Mouse (Mus musculus): ENCODE measurements around the gene Dcst2. TPM values are rescaled to one million over a fixed set of nuclear protein-coding genes. Genes with fewer than 3 reads are reported as not detected.

The Dcst2 gene
- polyA plus RNA-seq, 1 experiment from 2014 or later = 0.14 TPM

GRCm38 (mm10) chr3:89337062-89337720, 24.6 kb upstream of the Dcst2 start:
- no peaks in the 10 kb centered on the region for H3K27me3 ChIP-seq (ENCODE audit: control insufficient read depth, insufficient read depth, low read length)
- ATAC-seq (ENCODE audit: low FRiP score, low TSS enrichment) = peak; percentile 24
- no peaks in the 10 kb centered on the region for H3K36me3 ChIP-seq (ENCODE audit: control insufficient read depth, insufficient read depth, low read length)
- no peaks in the 10 kb centered on the region for H3K9me3 ChIP-seq (ENCODE audit: control insufficient read depth, low read length)
- peak overlapping the region; percentile 85 for H3K9ac ChIP-seq (replicated peaks; ENCODE audit: low read length)
- peak overlapping the region; percentile 77 for H3K4me3 ChIP-seq (replicated peaks; ENCODE audit: low read depth, low read length)
- H3K27ac ChIP-seq (replicated peaks; ENCODE audit: low read depth, low read length) = peak overlapping the region; percentile 71
- WGBS = under 1% methylated on average over 21 of the region's 21 CpGs
- DNase-seq = peak; percentile 23
- H3K4me2 ChIP-seq (ENCODE audit: low read length) = peak overlapping the region; percentile 89
- peaks cover 34% of the 10 kb centered on the region for H3K4me1 ChIP-seq (ENCODE audit: control insufficient read depth, insufficient read depth, low read length)

DNA sequence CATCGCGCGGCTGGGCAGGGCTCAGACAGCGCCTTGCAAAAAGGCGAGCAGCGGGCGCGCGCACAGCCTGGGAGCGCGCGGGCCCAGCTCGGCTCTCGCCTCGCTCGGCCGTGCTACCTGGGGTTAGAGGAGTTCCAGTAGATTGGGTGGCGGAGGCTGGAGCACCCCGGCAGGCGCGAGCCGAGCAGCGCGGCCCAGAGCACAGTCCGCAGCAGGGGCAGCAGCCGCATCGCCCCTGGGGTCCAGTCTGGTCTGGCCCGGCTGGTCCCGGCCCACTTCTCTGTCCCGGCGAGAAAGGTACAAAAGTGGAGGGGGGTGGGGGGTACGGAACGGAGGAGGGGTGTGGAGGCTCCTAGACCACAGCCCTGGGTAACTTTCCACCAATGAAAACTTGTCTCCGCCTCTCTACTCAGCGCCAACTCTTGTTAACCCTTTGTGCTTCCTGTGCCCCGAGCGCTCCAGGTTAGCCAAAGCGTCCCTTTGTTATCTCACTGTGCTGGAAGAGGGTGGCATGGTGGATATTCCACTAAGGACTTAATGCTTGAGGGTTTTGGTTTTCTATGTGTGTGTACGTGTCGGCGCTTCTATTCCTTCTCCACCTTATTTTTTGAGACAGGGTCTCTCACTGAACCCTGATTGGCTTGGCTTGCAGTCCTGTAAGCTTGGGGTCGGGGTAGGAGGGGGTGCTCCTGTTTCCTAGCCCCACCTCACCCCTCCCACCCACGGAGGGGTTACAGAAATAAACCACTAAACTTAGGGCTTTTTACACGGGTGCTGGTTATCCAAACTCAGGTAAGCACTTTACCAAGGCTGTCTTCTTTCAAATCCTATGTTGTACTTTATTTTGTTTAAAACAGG, 23.8 kb upstream of the Dcst2 start, which contains the start of gene Efna4:
Gene Efna4 (minus strand): TSS at position 308 of the 858 bp plus-strand sequence.
- peak within 1 kb of the TSS; percentile 89 for H3K4me2 ChIP-seq (ENCODE audit: low read length)
- WGBS = under 1% methylated on average over 44 of the region's 44 CpGs
- H3K27ac ChIP-seq (replicated peaks; ENCODE audit: low read depth, low read length) = peak within 1 kb of the TSS; percentile 71
- peak within 1 kb of the TSS; percentile 77 for H3K4me3 ChIP-seq (replicated peaks; ENCODE audit: low read depth, low read length)
- H3K9ac ChIP-seq (replicated peaks; ENCODE audit: low read length) = peak within 1 kb of the TSS; percentile 85
- H3K9me3 ChIP-seq (ENCODE audit: control insufficient read depth, low read length) = no peaks in the 10 kb centered on the region
- ATAC-seq (ENCODE audit: low FRiP score, low TSS enrichment) (peak; percentile 74), DNase-seq (peak; percentile 82)
- no peaks in the 10 kb centered on the region for H3K27me3 ChIP-seq (ENCODE audit: control insufficient read depth, insufficient read depth, low read length)
- peaks cover 26% of the 10 kb centered on the region for H3K4me1 ChIP-seq (ENCODE audit: control insufficient read depth, insufficient read depth, low read length)
- peaks cover 1% of the 10 kb centered on the region; the same call in 1 of the 2 replicates for H3K36me3 ChIP-seq (ENCODE audit: control insufficient read depth, insufficient read depth, low read length)

DNA sequence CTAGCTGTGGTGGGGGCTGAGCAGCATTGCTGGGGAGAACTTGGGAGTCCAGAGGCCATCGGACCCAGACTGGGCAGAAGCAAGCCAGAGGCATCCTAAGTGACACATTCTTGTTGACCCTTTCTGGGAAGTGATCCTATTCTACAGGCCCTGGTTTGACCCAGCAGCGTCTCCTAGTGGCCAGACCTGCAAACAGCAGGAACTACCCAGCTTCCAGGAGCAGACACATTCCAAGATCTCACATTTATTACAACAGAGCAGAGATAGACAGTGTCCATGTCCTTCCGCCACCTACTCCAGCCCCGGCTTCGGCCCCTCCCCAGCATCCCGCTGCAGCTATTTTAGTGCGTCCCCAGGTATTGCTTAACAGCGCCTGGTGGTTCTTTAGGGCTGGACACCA, 22.4 kb upstream of the Dcst2 start:
- no peaks in the 10 kb centered on the region for H3K9me3 ChIP-seq (ENCODE audit: control insufficient read depth, low read length)
- H3K4me3 ChIP-seq (replicated peaks; ENCODE audit: low read depth, low read length) = no peak overlapping the region
- H3K9ac ChIP-seq (replicated peaks; ENCODE audit: low read length) = no peak overlapping the region; the same call in 1 of the 2 replicates
- H3K27ac ChIP-seq (replicated peaks; ENCODE audit: low read depth, low read length) = no peak overlapping the region
- peaks cover 23% of the 10 kb centered on the region for H3K4me1 ChIP-seq (ENCODE audit: control insufficient read depth, insufficient read depth, low read length)
- DNase-seq = peak; percentile 77
- WGBS = 31% methylated on average over 8 of the region's 8 CpGs
- peak overlapping the region; percentile 68; the same call in 1 of the 2 replicates for H3K4me2 ChIP-seq (ENCODE audit: low read length)
- H3K36me3 ChIP-seq (ENCODE audit: control insufficient read depth, insufficient read depth, low read length) = peaks cover 14% of the 10 kb centered on the region; the same call in 1 of the 2 replicates
- no peak for ATAC-seq (ENCODE audit: low FRiP score, low TSS enrichment)
- H3K27me3 ChIP-seq (ENCODE audit: control insufficient read depth, insufficient read depth, low read length) = no peaks in the 10 kb centered on the region

DNA sequence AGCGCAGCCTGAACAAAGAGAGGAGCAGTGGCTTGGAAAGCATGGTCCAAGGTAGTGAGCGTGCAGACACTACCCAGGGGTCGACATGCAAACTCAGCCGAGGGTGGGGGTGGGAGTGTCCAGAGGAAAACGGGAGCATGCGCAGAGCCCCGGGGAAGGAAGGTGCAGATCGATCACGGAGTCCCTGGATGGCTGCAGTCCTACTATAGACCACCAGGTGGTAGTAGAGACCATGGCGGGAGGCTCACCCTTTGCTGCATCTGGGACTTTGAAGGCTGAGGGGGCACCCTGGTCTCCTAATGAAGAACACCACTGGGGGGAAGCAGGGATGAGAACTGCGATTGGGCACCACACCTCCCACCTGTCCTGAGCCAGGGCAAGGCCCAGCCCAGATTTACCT, 21.3 kb upstream of the Dcst2 start:
- peak; percentile 93 for DNase-seq
- Histone ChIP-seq H3K9ac (replicated peaks; ENCODE audit: low read length) (peak overlapping the region; percentile 48; the same call in 1 of the 2 replicates), H3K4me1 (ENCODE audit: control insufficient read depth, insufficient read depth, low read length) (peaks cover 23% of the 10 kb centered on the region), H3K4me3 (replicated peaks; ENCODE audit: low read depth, low read length) (peak overlapping the region; percentile 33), H3K9me3 (ENCODE audit: control insufficient read depth, low read length) (no peaks in the 10 kb centered on the region), H3K36me3 (ENCODE audit: control insufficient read depth, insufficient read depth, low read length) (peaks cover 20% of the 10 kb centered on the region; the same call in 1 of the 2 replicates), H3K4me2 (ENCODE audit: low read length) (peak overlapping the region; percentile 68), H3K27me3 (ENCODE audit: control insufficient read depth, insufficient read depth, low read length) (no peaks in the 10 kb centered on the region), H3K27ac (replicated peaks; ENCODE audit: low read depth, low read length) (no peak overlapping the region)
- 2% methylated on average over 11 of the region's 11 CpGs for whole genome bisulfite sequencing
- ATAC-seq (ENCODE audit: low FRiP score, low TSS enrichment) = peak; percentile 51; the same call in 1 of the 2 replicates

- WGBS = 86% methylated on average over 4 of the region's 4 CpGs
- Histone ChIP-seq H3K4me3 (replicated peaks; ENCODE audit: low read depth, low read length) (no peak overlapping the region), H3K36me3 (ENCODE audit: control insufficient read depth, insufficient read depth, low read length) (peaks cover 21% of the 10 kb centered on the region; the same call in 1 of the 2 replicates), H3K9me3 (ENCODE audit: control insufficient read depth, low read length) (no peaks in the 10 kb centered on the region), H3K4me2 (ENCODE audit: low read length) (no peak overlapping the region), H3K27me3 (ENCODE audit: control insufficient read depth, insufficient read depth, low read length) (no peaks in the 10 kb centered on the region), H3K27ac (replicated peaks; ENCODE audit: low read depth, low read length) (no peak overlapping the region), H3K4me1 (ENCODE audit: control insufficient read depth, insufficient read depth, low read length) (peaks cover 18% of the 10 kb centered on the region; the same call in 1 of the 2 replicates), H3K9ac (replicated peaks; ENCODE audit: low read length) (no peak overlapping the region)
- no peak for DNase-seq
- ATAC-seq (ENCODE audit: low FRiP score, low TSS enrichment) = no peak
Observed at GRCm38 (mm10) chr3:89341794-89342193, 20.0 kb upstream of the Dcst2 start.

GRCm38 (mm10) chr3:89343279-89343678, 18.5 kb upstream of the Dcst2 start:
- H3K27me3 ChIP-seq (ENCODE audit: control insufficient read depth, insufficient read depth, low read length) = peaks cover 5% of the 10 kb centered on the region; the same call in 1 of the 2 replicates
- no peaks in the 10 kb centered on the region for H3K9me3 ChIP-seq (ENCODE audit: control insufficient read depth, low read length)
- no peak overlapping the region for H3K4me2 ChIP-seq (ENCODE audit: low read length)
- no peak overlapping the region for H3K4me3 ChIP-seq (replicated peaks; ENCODE audit: low read depth, low read length)
- DNase-seq (no peak), ATAC-seq (ENCODE audit: low FRiP score, low TSS enrichment) (no peak)
- no peak overlapping the region for H3K9ac ChIP-seq (replicated peaks; ENCODE audit: low read length)
- H3K27ac ChIP-seq (replicated peaks; ENCODE audit: low read depth, low read length) = no peak overlapping the region
- H3K4me1 ChIP-seq (ENCODE audit: control insufficient read depth, insufficient read depth, low read length) = peaks cover 18% of the 10 kb centered on the region; the same call in 1 of the 2 replicates
- peaks cover 21% of the 10 kb centered on the region; the same call in 1 of the 2 replicates for H3K36me3 ChIP-seq (ENCODE audit: control insufficient read depth, insufficient read depth, low read length)
- WGBS = 87% methylated on average over 7 of the region's 7 CpGs

- no peak overlapping the region for H3K4me3 ChIP-seq (replicated peaks; ENCODE audit: low read depth, low read length)
- no peak overlapping the region for H3K27ac ChIP-seq (replicated peaks; ENCODE audit: low read depth, low read length)
- no peak for DNase-seq
- H3K9me3 ChIP-seq (ENCODE audit: control insufficient read depth, low read length) = no peaks in the 10 kb centered on the region
- WGBS = 84% methylated on average over 10 of the region's 10 CpGs
- H3K4me1 ChIP-seq (ENCODE audit: control insufficient read depth, insufficient read depth, low read length) = peaks cover 20% of the 10 kb centered on the region
- H3K4me2 ChIP-seq (ENCODE audit: low read length) = no peak overlapping the region
- peaks cover 5% of the 10 kb centered on the region; the same call in 1 of the 2 replicates for H3K27me3 ChIP-seq (ENCODE audit: control insufficient read depth, insufficient read depth, low read length)
- peaks cover 21% of the 10 kb centered on the region; the same call in 1 of the 2 replicates for H3K36me3 ChIP-seq (ENCODE audit: control insufficient read depth, insufficient read depth, low read length)
- no peak for ATAC-seq (ENCODE audit: low FRiP score, low TSS enrichment)
- H3K9ac ChIP-seq (replicated peaks; ENCODE audit: low read length) = no peak overlapping the region
Observed at GRCm38 (mm10) chr3:89346815-89347540, 14.8 kb upstream of the Dcst2 start.

GRCm38 (mm10) chr3:89347916-89348315, 13.9 kb upstream of the Dcst2 start:
- Histone ChIP-seq H3K9ac (replicated peaks; ENCODE audit: low read length) (no peak overlapping the region), H3K4me1 (ENCODE audit: control insufficient read depth, insufficient read depth, low read length) (peaks cover 20% of the 10 kb centered on the region), H3K4me2 (ENCODE audit: low read length) (no peak overlapping the region), H3K4me3 (replicated peaks; ENCODE audit: low read depth, low read length) (no peak overlapping the region), H3K27me3 (ENCODE audit: control insufficient read depth, insufficient read depth, low read length) (peaks cover 5% of the 10 kb centered on the region; the same call in 1 of the 2 replicates), H3K27ac (replicated peaks; ENCODE audit: low read depth, low read length) (no peak overlapping the region), H3K9me3 (ENCODE audit: control insufficient read depth, low read length) (no peaks in the 10 kb centered on the region), H3K36me3 (ENCODE audit: control insufficient read depth, insufficient read depth, low read length) (peaks cover 20% of the 10 kb centered on the region; the same call in 1 of the 2 replicates)
- DNase-seq = no peak
- ATAC-seq (ENCODE audit: low FRiP score, low TSS enrichment) = no peak
- WGBS = 70% methylated on average over 1 of the region's 1 CpGs
